Mouse (Mus musculus): ENCODE measurements around the gene Prok2. TPM values are rescaled to one million over a fixed set of nuclear protein-coding genes. Genes with fewer than 3 reads are reported as not detected.

Gene Prok2
- polyA plus RNA-seq, 1 experiment from 2014 or later = 0.11 TPM

GRCm38 (mm10) chr6:99726576-99727303 is 548 bp upstream of the Prok2 start:
- WGBS = 4% methylated on average over 22 of the region's 22 CpGs
- 0 out of 2 replicates have a peak overlapping the region, but pooled peaks have one; percentile 36 for H3K27ac ChIP-seq
- H3K4me1 ChIP-seq = peaks cover 11% of the 10 kb centered on the region
- peak; percentile 71 for DNase-seq (ENCODE audit: low spot score)
- peaks cover 76% of the 10 kb centered on the region for H3K27me3 ChIP-seq (ENCODE audit: insufficient read depth, poor library complexity, severe bottlenecking)
- no peaks in the 10 kb centered on the region for H3K9me3 ChIP-seq
- peak overlapping the region; percentile 66 for H3K4me3 ChIP-seq
- no peaks in the 10 kb centered on the region for H3K36me3 ChIP-seq

DNA sequence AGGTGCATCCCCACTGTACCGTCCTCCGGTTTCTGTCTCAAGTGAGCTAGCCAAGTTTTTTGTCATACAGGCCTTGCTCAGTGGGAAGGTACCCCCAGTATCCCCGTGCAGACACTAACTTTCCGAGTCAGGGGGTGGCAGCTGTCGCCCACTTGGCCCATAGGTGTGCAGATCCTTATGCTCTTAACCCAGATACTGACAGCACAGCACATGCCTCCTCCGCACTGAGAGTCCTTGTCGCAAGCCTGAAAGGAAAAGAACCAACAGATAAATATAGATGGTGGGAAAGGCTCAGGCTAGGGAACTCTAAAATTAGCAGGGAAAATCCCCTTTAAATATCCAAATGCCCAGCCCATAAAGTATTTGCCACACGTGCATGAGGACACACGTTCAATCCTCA is 3.8 kb downstream of the Prok2 start:
- no peaks in the 10 kb centered on the region for H3K9me3 ChIP-seq
- DNase-seq (ENCODE audit: low spot score) = peak; percentile 52
- peaks cover 11% of the 10 kb centered on the region for H3K4me1 ChIP-seq
- H3K27me3 ChIP-seq (ENCODE audit: insufficient read depth, poor library complexity, severe bottlenecking) = peaks cover 57% of the 10 kb centered on the region
- H3K27ac ChIP-seq = no peak overlapping the region
- no peaks in the 10 kb centered on the region for H3K36me3 ChIP-seq
- 71% methylated on average over 9 of the region's 9 CpGs for WGBS
- H3K4me3 ChIP-seq = no peak overlapping the region

DNA sequence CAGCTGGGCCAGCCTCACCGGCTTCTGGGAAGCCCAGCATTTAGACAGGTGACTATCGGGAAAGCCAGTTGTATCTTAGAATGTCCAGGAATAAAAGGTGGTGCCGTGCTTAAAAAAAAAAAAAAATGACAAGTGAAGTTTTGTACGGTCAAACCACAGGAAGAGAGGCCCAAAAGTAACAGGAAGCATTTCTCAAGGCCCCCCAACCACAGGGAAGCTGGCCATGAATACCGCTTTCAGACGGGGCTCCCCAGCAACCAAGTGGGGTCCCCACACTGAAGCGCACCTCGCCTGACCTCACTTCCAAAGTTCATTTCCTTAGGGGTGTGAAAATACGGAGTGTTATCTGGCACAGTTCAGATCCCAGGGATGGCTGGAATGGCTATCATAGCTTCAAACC is 5.2 kb downstream of the Prok2 start:
- Histone ChIP-seq H3K36me3 (no peaks in the 10 kb centered on the region), H3K4me3 (no peak overlapping the region), H3K27me3 (ENCODE audit: insufficient read depth, poor library complexity, severe bottlenecking) (peaks cover 44% of the 10 kb centered on the region), H3K4me1 (peaks cover 2% of the 10 kb centered on the region), H3K27ac (no peak overlapping the region), H3K9me3 (no peaks in the 10 kb centered on the region)
- DNase-seq (ENCODE audit: low spot score) = no peak
- 76% methylated on average over 9 of the region's 9 CpGs for WGBS

- Histone ChIP-seq H3K27me3 (ENCODE audit: insufficient read depth, poor library complexity, severe bottlenecking) (peaks cover 34% of the 10 kb centered on the region), H3K4me3 (no peak overlapping the region), H3K9me3 (no peaks in the 10 kb centered on the region), H3K4me1 (no peaks in the 10 kb centered on the region), H3K27ac (no peak overlapping the region), H3K36me3 (no peaks in the 10 kb centered on the region)
- DNase-seq (ENCODE audit: low spot score) = peak; percentile 56
- WGBS = 67% methylated on average over 6 of the region's 6 CpGs
Measured at GRCm38 (mm10) chr6:99715913-99716312, 10.3 kb downstream of the Prok2 start.

- no peaks in the 10 kb centered on the region for H3K4me1 ChIP-seq
- peak; percentile 69 for DNase-seq (ENCODE audit: low spot score)
- H3K27ac ChIP-seq = no peak overlapping the region
- no peak overlapping the region for H3K4me3 ChIP-seq
- WGBS = 57% methylated on average over 6 of the region's 6 CpGs
- no peaks in the 10 kb centered on the region for H3K36me3 ChIP-seq
- peaks cover 28% of the 10 kb centered on the region for H3K27me3 ChIP-seq (ENCODE audit: insufficient read depth, poor library complexity, severe bottlenecking)
- H3K9me3 ChIP-seq = no peaks in the 10 kb centered on the region
Measured at GRCm38 (mm10) chr6:99715191-99715590, 11.0 kb downstream of the Prok2 start.

GRCm38 (mm10) chr6:99713256-99713655 is 12.9 kb downstream of the Prok2 start:
- no peak for DNase-seq (ENCODE audit: low spot score)
- Histone ChIP-seq H3K36me3 (no peaks in the 10 kb centered on the region), H3K4me3 (no peak overlapping the region), H3K27me3 (ENCODE audit: insufficient read depth, poor library complexity, severe bottlenecking) (peaks cover 27% of the 10 kb centered on the region), H3K4me1 (no peaks in the 10 kb centered on the region), H3K9me3 (no peaks in the 10 kb centered on the region), H3K27ac (no peak overlapping the region)
- WGBS = 85% methylated on average over 5 of the region's 5 CpGs

- Histone ChIP-seq H3K4me1 (no peaks in the 10 kb centered on the region), H3K27ac (no peak overlapping the region), H3K9me3 (no peaks in the 10 kb centered on the region), H3K36me3 (no peaks in the 10 kb centered on the region), H3K4me3 (no peak overlapping the region), H3K27me3 (ENCODE audit: insufficient read depth, poor library complexity, severe bottlenecking) (peaks cover 28% of the 10 kb centered on the region)
- no peak for DNase-seq (ENCODE audit: low spot score)
- 64% methylated on average over 11 of the region's 11 CpGs for WGBS
Measured at GRCm38 (mm10) chr6:99711576-99712101, 14.6 kb downstream of the Prok2 start.

DNA sequence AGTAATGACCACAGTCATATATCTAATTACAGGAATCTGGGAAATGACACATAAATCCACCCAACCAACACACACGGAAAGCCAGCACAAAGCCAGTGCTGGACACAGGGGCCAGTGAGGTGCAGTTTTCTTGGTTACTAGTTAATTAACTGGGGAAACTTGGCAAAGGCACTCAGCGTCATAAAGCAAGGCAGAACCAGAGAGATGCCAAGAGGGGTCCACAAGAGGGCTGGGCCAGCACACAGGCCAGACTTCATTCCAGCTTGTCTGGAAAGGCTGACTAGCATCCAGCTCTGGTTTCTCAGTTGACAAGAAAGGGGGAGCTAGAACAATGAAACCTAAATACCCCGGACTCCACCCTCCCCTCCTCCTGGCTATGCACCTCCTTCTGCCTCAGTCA is 25.7 kb downstream of the Prok2 start:
- Histone ChIP-seq H3K9me3 (no peaks in the 10 kb centered on the region), H3K4me3 (no peak overlapping the region), H3K4me1 (no peaks in the 10 kb centered on the region), H3K36me3 (no peaks in the 10 kb centered on the region), H3K27ac (no peak overlapping the region), H3K27me3 (ENCODE audit: insufficient read depth, poor library complexity, severe bottlenecking) (peaks cover 35% of the 10 kb centered on the region)
- DNase-seq (ENCODE audit: low spot score) = no peak
- 71% methylated on average over 3 of the region's 3 CpGs for WGBS

DNA sequence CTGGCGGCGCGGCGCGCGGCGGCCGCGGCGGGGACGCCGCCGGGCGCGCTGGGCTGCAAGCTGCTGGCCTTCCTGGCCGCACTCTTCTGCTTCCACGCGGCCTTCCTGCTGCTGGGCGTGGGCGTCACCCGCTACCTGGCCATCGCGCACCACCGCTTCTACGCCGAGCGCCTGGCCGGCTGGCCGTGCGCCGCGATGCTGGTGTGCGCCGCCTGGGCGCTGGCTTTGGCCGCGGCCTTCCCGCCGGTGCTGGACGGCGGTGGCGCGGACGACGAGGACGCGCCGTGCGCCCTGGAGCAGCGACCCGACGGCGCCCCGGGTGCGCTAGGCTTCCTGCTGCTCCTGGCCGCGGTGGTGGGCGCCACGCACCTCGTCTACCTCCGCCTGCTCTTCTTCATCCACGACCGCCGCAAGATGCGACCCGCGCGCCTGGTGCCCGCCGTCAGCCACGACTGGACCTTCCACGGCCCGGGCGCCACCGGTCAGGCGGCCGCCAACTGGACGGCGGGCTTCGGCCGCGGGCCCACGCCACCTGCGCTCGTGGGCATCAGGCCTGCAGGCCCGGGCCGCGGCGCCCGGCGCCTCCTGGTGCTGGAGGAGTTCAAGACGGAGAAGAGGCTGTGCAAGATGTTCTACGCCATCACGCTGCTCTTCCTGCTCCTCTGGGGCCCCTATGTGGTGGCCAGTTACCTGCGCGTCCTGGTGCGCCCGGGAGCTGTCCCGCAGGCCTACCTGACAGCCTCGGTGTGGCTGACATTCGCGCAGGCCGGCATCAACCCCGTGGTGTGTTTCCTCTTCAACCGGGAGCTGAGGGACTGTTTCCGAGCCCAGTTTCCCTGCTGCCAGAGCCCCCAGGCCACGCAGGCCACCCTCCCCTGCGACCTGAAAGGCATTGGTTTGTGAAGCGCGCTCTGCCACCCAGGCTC is 33.0 kb downstream of the Prok2 start:
- Histone ChIP-seq H3K27me3 (ENCODE audit: insufficient read depth, poor library complexity, severe bottlenecking) (peaks cover 94% of the 10 kb centered on the region), H3K4me3 (peak overlapping the region; percentile 82), H3K27ac (peak overlapping the region; percentile 87), H3K36me3 (no peaks in the 10 kb centered on the region), H3K4me1 (peaks cover 18% of the 10 kb centered on the region), H3K9me3 (no peaks in the 10 kb centered on the region)
- 1% methylated on average over 110 of the region's 110 CpGs for WGBS
- DNase-seq (ENCODE audit: low spot score) = no peak

GRCm38 (mm10) chr6:99692206-99692915 is 33.8 kb downstream of the Prok2 start, which contains the start of gene Gpr27:
TSS of gene Gpr27 (plus strand) at chr6:99692679.
- H3K9me3 ChIP-seq = no peaks in the 10 kb centered on the region
- DNase-seq (ENCODE audit: low spot score) = no peak
- no peaks in the 10 kb centered on the region for H3K36me3 ChIP-seq
- H3K27ac ChIP-seq = peak within 1 kb of the TSS; percentile 87
- under 1% methylated on average over 104 of the region's 112 CpGs for WGBS
- peaks cover 88% of the 10 kb centered on the region for H3K27me3 ChIP-seq (ENCODE audit: insufficient read depth, poor library complexity, severe bottlenecking)
- peaks cover 18% of the 10 kb centered on the region for H3K4me1 ChIP-seq
- H3K4me3 ChIP-seq = peak within 1 kb of the TSS; percentile 82

GRCm38 (mm10) chr6:99691666-99692205 is 34.5 kb downstream of the Prok2 start:
- Histone ChIP-seq H3K27me3 (ENCODE audit: insufficient read depth, poor library complexity, severe bottlenecking) (peaks cover 82% of the 10 kb centered on the region), H3K4me3 (peak overlapping the region; percentile 82), H3K27ac (peak overlapping the region; percentile 87), H3K9me3 (no peaks in the 10 kb centered on the region), H3K36me3 (no peaks in the 10 kb centered on the region), H3K4me1 (peaks cover 18% of the 10 kb centered on the region)
- DNase-seq (ENCODE audit: low spot score) = no peak
- WGBS = 6% methylated on average over 24 of the region's 25 CpGs

- H3K36me3 ChIP-seq = no peaks in the 10 kb centered on the region
- H3K27ac ChIP-seq = no peak overlapping the region
- DNase-seq (ENCODE audit: low spot score) = no peak
- H3K9me3 ChIP-seq = no peaks in the 10 kb centered on the region; the same call in 1 of the 2 replicates
- H3K27me3 ChIP-seq (ENCODE audit: insufficient read depth, poor library complexity, severe bottlenecking) = peaks cover 50% of the 10 kb centered on the region
- 77% methylated on average over 6 of the region's 6 CpGs for WGBS
- no peak overlapping the region for H3K4me3 ChIP-seq
- H3K4me1 ChIP-seq = peaks cover 16% of the 10 kb centered on the region
Measured at GRCm38 (mm10) chr6:99688513-99688912, 37.7 kb downstream of the Prok2 start.
